Mouse (Mus musculus): ENCODE results near the gene Gm4981. TPM values are rescaled to one million over a fixed set of nuclear protein-coding genes. Genes with fewer than 3 reads are reported as not detected.
"Not testable (repeated sequence)": the region's sequence is repeated elsewhere in the genome, so short reads cannot be mapped to it uniquely, and the experiment has no call there.

Gene Gm4981
- polyA plus RNA-seq, 1 experiment from 2014 or later = not detected

DNA sequence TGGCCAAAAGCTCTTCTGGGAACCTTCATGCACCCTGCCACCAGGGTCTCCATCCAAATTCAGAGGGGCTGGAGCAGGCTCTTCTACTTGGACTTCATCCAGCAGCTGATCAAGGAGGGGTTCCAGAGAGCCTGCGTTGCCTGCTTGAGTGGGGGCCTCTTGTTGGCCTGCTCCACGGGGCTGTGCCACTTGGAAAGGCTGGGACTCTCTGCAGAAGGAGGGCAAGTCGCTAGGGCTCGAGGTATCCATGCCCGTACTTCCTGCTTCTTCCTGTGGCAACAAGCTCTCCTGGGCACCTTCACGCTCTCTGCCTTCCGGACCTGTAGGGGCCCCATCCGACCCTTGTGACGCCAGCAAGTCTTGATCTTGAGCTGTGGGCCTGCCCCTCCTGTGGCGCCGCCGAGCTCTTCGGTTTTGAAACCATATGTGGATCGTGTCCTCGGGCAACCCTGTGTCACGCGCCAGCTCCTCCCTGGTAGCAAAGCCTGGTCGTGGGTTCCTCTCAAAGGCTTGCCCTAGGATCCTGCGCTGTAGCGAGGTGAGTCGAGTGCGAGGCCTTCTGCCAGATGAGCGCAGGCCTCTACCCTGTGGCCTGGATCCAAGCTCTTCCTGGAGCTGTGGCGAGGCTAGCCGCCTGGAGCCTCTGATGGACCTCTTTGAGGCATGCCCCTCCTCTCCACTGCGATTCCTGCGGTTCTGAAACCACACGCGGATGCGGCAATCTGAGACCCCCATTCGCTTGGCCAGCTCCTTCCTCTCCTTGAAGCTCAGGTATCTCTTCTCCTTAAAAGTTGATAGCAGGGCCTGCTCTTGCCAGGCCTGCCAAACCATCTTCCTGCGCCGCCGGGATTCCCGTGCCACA is 4.5 kb downstream of the Gm4981 start:
- 89% methylated on average over 35 of the region's 35 CpGs for WGBS
- H3K36me3 ChIP-seq; H3K27me3 ChIP-seq (ENCODE audit: low read depth, poor library complexity, severe bottlenecking); H3K27ac ChIP-seq (replicated peaks); H3K4me1 ChIP-seq; H3K4me3 ChIP-seq: not testable (repeated sequence)
- peaks cover 35% of the 10 kb centered on the region for H3K9me3 ChIP-seq (replicated peaks)
- DNase-seq (ENCODE audit: low spot score) = peak; percentile 68

DNA sequence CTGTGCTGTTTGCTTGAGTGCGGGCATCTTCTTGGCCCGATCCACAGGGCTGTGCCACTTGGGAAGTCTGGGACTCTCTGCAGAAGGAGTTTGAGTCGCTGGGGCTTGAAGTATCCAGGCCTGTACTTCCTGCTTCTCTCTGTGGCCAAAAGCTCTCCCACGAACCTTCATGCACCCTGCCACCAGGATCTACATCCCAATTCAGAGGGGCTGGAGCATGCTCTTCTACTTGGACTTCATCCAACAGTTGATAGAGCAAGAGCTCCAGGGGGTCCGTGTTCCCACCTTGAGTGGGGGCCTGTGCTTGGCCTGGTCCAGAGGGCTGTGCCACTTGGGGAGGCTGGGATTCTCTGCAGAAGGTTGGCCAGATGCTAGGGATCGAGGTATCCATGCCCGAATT is 5.4 kb downstream of the Gm4981 start:
- not testable (repeated sequence) for H3K4me3 ChIP-seq; DNase-seq (ENCODE audit: low spot score); H3K27me3 ChIP-seq (ENCODE audit: low read depth, poor library complexity, severe bottlenecking); H3K4me1 ChIP-seq; H3K36me3 ChIP-seq; H3K27ac ChIP-seq (replicated peaks)
- H3K9me3 ChIP-seq (replicated peaks) = peaks cover 30% of the 10 kb centered on the region
- WGBS = 87% methylated on average over 5 of the region's 7 CpGs

DNA sequence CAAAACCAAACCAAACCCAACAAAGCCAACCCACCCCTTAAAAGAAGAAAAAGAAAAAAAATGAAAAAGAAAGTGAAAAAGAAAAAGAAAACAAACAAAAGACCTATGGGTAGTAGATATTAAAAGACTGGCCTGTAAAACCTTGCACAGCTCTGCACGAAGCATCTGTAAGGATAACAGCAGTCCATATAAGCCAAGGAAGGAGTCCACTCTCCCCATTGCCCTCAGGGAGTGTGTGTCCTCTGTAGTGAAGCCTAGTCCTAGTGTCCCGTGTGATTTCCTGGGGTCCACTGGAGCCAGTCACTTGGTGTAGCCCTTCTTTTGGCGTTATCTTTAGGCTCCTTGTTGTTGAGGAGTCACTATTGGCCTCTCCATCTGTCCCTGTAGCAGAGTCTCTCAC is 6.5 kb downstream of the Gm4981 start:
- H3K36me3 ChIP-seq; H3K4me3 ChIP-seq; H3K4me1 ChIP-seq; H3K27me3 ChIP-seq (ENCODE audit: low read depth, poor library complexity, severe bottlenecking); DNase-seq (ENCODE audit: low spot score); H3K27ac ChIP-seq (replicated peaks): not testable (repeated sequence)
- WGBS = 57% methylated on average over 3 of the region's 3 CpGs
- peaks cover 23% of the 10 kb centered on the region for H3K9me3 ChIP-seq (replicated peaks)

DNA sequence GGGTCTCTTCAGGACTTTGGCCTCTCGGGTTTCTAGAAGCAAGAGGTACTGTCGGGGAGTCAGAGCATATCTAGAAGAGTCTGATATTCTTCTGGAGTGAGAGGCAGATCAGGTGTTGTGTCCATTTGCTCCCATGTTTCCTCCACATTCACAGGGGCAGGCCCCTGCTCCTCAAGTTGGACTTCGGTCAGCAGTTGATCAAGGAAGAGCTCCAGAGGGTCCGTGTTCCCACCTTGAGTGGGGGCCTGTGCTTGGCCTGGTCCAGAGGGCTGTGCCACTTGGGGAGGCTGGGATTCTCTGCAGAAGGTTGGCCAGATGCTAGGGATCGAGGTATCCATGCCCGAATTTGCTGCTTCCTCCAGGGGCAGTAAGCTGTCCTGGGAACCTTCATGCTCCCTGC is 8.7 kb downstream of the Gm4981 start:
- DNase-seq (ENCODE audit: low spot score); H3K36me3 ChIP-seq; H3K27ac ChIP-seq (replicated peaks); H3K4me3 ChIP-seq; H3K27me3 ChIP-seq (ENCODE audit: low read depth, poor library complexity, severe bottlenecking); H3K4me1 ChIP-seq: not testable (repeated sequence)
- 81% methylated on average over 3 of the region's 6 CpGs for WGBS
- H3K9me3 ChIP-seq (replicated peaks) = peaks cover 22% of the 10 kb centered on the region

DNA sequence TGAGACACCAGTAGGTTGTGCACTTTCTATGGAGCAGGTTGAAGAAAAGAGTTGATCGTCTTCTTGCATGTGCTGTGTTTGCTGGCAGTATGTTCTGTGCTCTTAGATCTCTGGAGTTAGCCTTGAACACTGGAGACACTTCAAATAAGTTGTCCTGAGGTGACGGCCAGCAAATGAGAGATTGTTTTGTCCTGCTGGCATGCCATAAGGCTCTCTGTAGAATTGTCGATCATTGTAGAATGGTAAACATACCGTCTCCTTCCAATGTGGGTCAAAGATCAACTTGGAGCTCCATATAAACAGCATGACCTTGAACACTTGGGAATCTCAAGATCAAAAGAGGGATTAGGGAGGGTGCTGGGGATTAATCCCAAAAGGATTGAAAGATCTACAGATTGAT is 10.1 kb downstream of the Gm4981 start:
- 76% methylated on average over 4 of the region's 4 CpGs for WGBS
- H3K27me3 ChIP-seq (ENCODE audit: low read depth, poor library complexity, severe bottlenecking) = not testable (repeated sequence)

DNA sequence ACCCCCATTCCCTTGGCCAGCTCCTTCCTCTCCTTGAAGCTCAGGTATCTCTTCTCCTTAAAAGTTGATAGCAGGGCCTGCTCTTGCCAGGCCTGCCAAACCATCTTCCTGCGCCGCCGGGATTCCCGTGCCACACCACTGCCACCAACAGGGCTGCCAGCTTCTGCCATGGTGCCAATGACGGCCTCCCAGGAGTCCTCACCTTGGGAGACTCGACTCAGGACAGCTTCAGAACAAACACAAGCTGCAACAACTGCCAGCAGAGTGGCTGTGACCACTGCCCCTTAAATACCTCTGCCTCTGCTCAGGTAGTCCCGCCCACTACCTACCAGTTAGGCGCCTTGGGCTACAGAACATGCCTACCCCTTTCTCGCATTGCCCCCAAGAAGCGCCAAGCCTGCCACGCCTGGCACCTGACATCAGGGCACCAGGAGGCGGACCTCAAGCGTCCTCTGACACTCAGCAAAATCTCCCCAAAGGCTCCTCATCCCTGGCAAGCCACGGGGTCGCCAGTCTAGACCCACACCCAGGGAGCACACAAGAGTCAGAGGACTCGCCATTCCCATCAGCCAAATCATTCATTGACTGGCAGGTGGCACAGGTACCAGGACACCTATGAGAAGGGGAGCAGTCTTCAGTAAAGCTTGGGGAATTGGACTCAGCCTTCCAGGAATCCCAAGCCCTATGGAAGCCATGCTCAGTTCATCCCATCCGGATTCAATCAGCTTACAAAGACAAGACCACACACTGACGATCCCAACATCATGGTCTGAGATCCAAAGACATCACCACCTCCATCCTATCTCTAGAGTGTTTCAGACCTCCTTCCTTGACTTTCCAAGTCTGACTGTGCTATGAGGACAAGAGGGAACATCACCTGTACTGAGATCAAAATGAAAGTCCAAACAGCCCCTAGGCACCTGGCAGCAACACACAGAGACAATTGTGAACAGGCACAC is 11.4 kb downstream of the Gm4981 start, which contains the start of gene AW822073:
Gene AW822073, minus strand, starts transcription at position 104 of the 959 bp plus-strand sequence.
- H3K27me3 ChIP-seq (ENCODE audit: low read depth, poor library complexity, severe bottlenecking); H3K4me3 ChIP-seq; H3K4me1 ChIP-seq; H3K36me3 ChIP-seq; H3K27ac ChIP-seq (replicated peaks): not testable (repeated sequence)
- peak; percentile 37 for DNase-seq (ENCODE audit: low spot score)
- H3K9me3 ChIP-seq (replicated peaks) = peaks cover 10% of the 10 kb centered on the region
- WGBS = 90% methylated on average over 18 of the region's 18 CpGs

More for the DNA sequence above, 10.1 kb downstream of the Gm4981 start:
- H3K4me3 ChIP-seq; H3K27ac ChIP-seq (replicated peaks); H3K4me1 ChIP-seq; H3K36me3 ChIP-seq: not testable (repeated sequence)
- H3K9me3 ChIP-seq (replicated peaks) = peaks cover 10% of the 10 kb centered on the region
- peak; percentile 39 for DNase-seq (ENCODE audit: low spot score)

DNA sequence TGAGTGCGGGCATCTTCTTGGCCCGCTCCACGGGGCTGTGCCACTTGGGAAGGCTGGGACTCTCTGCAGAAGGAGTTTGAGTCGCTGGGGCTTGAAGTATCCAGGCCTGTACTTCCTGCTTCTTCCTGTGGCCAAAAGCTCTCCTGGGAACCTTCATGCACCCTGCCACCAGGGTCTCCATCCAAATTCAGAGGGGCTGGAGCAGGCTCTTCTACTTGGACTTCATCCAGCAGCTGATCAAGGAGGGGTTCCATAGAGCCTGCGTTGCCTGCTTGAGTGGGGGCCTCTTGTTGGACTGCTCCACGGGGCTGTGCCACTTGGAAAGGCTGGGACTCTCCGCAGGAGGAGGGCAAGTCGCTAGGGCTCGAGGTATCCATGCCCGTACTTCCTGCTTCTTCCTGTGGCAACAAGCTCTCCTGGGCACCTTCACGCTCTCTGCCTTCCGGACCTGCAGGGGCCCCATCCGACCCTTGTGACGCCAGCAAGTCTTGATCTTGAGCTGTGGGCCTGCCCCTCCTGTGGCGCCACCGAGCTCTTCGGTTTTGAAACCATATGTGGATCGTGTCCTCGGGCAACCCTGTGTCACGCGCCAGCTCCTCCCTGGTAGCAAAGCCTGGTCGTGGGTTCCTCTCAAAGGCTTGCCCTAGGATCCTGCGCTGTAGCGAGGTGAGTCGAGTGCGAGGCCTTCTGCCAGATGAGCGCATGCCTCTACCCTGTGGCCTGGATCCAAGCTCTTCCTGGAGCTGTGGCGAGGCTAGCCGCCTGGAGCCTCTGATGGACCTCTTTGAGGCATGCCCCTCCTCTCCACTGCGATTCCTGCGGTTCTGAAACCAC is 12.3 kb downstream of the Gm4981 start:
- WGBS = 84% methylated on average over 31 of the region's 31 CpGs
- H3K36me3 ChIP-seq; H3K27me3 ChIP-seq (ENCODE audit: low read depth, poor library complexity, severe bottlenecking); H3K4me1 ChIP-seq; H3K27ac ChIP-seq (replicated peaks); H3K4me3 ChIP-seq: not testable (repeated sequence)
- peak; percentile 56 for DNase-seq (ENCODE audit: low spot score)
- H3K9me3 ChIP-seq (replicated peaks) = peaks cover 10% of the 10 kb centered on the region

DNA sequence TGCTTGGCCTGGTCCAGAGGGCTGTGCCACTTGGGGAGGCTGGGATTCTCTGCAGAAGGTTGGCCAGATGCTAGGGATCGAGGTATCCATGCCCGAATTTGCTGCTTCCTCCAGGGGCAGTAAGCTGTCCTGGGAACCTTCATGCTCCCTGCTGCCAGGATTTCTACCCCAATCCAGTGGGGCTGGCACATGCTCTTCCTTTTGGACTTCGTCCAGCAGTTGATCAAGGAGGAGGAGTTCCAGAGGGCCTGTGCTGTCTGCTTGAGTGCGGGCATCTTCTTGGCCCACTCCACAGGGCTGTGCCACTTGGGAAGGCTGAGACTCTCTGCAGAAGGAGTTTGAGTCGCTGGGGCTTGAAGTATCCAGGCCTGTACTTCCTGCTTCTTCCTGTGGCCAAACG is 13.3 kb downstream of the Gm4981 start:
- 73% methylated on average over 4 of the region's 6 CpGs for WGBS
- not testable (repeated sequence) for H3K27me3 ChIP-seq (ENCODE audit: low read depth, poor library complexity, severe bottlenecking); H3K4me3 ChIP-seq; DNase-seq (ENCODE audit: low spot score); H3K4me1 ChIP-seq; H3K36me3 ChIP-seq; H3K27ac ChIP-seq (replicated peaks)
- H3K9me3 ChIP-seq (replicated peaks) = peaks cover 10% of the 10 kb centered on the region

DNA sequence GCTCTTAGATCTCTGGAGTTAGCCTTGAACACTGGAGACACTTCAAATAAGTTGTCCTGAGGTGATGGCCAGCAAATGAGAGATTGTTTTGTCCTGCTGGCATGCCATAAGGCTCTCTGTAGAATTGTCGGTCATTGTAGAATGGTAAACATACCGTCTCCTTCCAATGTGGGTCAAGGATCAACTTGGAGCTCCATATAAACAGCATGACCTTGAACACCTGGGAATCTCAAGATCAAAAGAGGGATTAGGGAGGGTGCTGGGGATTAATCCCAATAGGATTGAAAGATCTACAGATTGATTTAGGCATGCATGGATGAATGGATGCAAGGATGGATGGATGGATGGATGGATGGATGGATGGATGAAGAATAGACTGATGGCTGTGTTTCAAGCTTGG is 14.9 kb downstream of the Gm4981 start:
- not testable (repeated sequence) for H3K27ac ChIP-seq (replicated peaks); H3K4me3 ChIP-seq; H3K36me3 ChIP-seq; DNase-seq (ENCODE audit: low spot score); H3K4me1 ChIP-seq; H3K27me3 ChIP-seq (ENCODE audit: low read depth, poor library complexity, severe bottlenecking)
- peaks cover 10% of the 10 kb centered on the region for H3K9me3 ChIP-seq (replicated peaks)
- WGBS = 92% methylated on average over 2 of the region's 2 CpGs

DNA sequence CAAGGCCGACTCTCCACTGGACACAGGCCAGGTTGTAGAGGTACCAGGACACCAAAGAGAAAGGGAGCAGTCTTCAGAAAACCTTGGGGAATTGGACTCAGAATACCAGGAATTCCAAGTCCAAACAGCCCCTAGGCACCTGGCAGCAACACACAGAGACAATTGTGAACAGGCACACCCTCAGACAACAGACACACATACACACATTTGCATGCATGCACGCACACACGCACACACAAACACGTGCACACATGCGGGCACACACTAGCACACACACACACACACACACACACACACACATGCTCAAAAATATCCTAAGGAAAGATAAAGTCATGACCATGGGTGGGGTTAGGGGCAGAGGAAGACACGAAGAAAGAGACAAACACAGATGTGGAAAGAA is 15.8 kb downstream of the Gm4981 start:
- no peaks in the 10 kb centered on the region for H3K36me3 ChIP-seq
- DNase-seq (ENCODE audit: low spot score) = no peak
- WGBS = 82% methylated on average over 6 of the region's 6 CpGs
- no peaks in the 10 kb centered on the region for H3K27me3 ChIP-seq (ENCODE audit: low read depth, poor library complexity, severe bottlenecking)
- peaks cover 7% of the 10 kb centered on the region for H3K9me3 ChIP-seq (replicated peaks)
- H3K4me1 ChIP-seq = no peaks in the 10 kb centered on the region
- no peak overlapping the region for H3K27ac ChIP-seq (replicated peaks)
- no peak overlapping the region for H3K4me3 ChIP-seq

DNA sequence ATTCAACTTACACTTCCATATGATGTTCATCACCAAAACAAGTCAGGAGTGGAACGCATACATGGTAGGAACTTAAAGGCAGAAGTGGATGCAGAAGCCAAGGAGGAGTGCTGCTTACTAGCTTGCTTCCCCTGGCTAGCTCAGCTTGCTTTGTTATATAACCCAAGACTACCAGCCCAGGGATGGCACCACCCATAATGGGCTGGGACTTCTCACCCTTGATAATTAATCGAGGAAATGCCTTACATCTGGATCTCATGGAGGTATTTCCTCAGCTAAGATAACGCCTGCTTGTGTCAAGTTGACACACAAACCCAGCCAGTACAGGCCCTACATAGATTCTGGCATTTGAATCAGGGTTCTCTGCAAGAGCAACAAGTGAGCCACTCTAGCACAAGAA is 19.1 kb downstream of the Gm4981 start:
- Histone ChIP-seq H3K4me1 (no peaks in the 10 kb centered on the region), H3K27me3 (ENCODE audit: low read depth, poor library complexity, severe bottlenecking) (no peaks in the 10 kb centered on the region), H3K4me3 (no peak overlapping the region), H3K9me3 (replicated peaks) (peaks cover 4% of the 10 kb centered on the region), H3K36me3 (no peaks in the 10 kb centered on the region), H3K27ac (replicated peaks) (no peak overlapping the region)
- DNase-seq (ENCODE audit: low spot score) = no peak
- WGBS = 86% methylated on average over 3 of the region's 3 CpGs

DNA sequence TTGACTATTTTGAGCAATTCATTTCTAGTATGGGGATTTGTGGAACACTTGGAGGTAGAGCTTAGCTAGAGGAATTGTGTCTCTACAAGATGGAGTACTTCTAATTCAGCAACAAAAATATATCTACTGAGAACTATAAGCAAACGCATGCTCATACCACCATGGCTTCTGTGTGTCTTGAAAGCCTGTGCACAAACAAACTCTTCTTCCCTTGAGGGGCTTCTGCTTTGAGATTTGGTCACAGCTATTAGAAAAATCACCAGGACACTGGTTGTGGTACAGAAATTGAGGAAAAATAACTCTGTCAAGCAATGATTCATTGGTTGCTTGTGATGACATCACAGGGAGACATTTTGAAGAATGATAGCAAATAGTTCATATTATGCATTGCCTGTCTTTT is 21.1 kb downstream of the Gm4981 start:
- DNase-seq (ENCODE audit: low spot score) = no peak
- H3K27me3 ChIP-seq (ENCODE audit: low read depth, poor library complexity, severe bottlenecking) = no peaks in the 10 kb centered on the region

More for the DNA sequence above, 21.1 kb downstream of the Gm4981 start:
- Histone ChIP-seq H3K36me3 (no peaks in the 10 kb centered on the region), H3K4me3 (no peak overlapping the region), H3K4me1 (no peaks in the 10 kb centered on the region), H3K9me3 (replicated peaks) (peaks cover 7% of the 10 kb centered on the region; the same call in 1 of the 2 replicates), H3K27ac (replicated peaks) (no peak overlapping the region)
- WGBS = 89% methylated on average over 1 of the region's 1 CpGs
